Mouse (Mus musculus): ENCODE data around the gene Gm10643. TPM values are rescaled to one million over a fixed set of nuclear protein-coding genes. Genes with fewer than 3 reads are reported as not detected.
A peak's percentile ranks its signal among the peaks of the same experiment; 100 is the strongest.

Gene Gm10643
- polyA plus RNA-seq, 1 experiment: 2.9 TPM

DNA sequence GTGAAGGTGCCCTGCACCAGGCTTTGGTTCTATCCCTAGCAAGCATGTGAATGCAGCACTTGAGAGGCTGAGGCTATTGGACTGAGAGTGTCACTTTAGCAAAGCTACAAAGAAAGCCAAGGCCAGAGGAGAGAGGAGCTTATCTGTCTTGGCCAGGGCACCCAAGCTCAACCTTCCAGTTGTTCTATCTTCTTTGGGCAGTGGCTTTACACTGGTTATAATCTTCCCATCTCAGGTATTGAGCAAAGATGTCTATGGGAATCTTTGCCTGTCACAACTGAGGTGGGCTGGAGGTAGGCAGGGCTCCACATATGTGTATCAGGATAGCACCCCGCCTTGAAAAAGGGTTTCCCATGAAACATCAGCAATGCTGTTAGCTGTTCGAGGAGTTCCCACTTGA, 4.7 kb downstream of the Gm10643 start:
- no peak for DNase-seq (ENCODE audit: low read depth)
- TF ChIP-seq CTCF (IDR thresholded peaks at IDR 0.05; ENCODE audit: borderline replicate concordance, extremely low read depth, insufficient read depth, insufficient read length) (no peak), POLR2A (IDR thresholded peaks at IDR 0.05; ENCODE audit: borderline replicate concordance, extremely low read depth, insufficient read depth, insufficient read length, poor library complexity, severe bottlenecking) (no peak)

DNA sequence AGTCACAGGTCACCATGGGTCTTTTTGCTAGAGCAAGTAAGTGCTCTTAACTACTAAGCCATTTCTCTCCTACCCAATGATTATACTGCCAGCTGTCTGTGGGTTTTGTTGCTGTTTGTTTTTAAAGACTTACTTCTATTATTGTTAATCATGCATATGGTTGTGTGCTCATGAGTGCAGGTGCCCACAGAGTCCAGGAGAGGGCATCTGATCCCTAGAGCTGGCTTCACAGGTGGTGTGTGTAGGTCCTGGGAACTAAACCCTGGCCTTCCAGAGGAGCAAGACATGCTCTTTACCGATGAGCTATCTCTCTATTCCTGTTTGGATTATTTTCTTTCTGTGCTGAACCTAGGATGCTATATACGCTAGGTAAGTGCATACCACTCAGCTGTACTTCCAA, 5.7 kb downstream of the Gm10643 start:
- no peak for DNase-seq (ENCODE audit: low read depth)
- TF ChIP-seq CTCF (IDR thresholded peaks at IDR 0.05; ENCODE audit: borderline replicate concordance, extremely low read depth, insufficient read depth, insufficient read length) (no peak), POLR2A (IDR thresholded peaks at IDR 0.05; ENCODE audit: borderline replicate concordance, extremely low read depth, insufficient read depth, insufficient read length, poor library complexity, severe bottlenecking) (no peak)

- TF ChIP-seq CTCF (IDR thresholded peaks at IDR 0.05; ENCODE audit: borderline replicate concordance, extremely low read depth, insufficient read depth, insufficient read length): no peak
- TF ChIP-seq POLR2A (IDR thresholded peaks at IDR 0.05; ENCODE audit: borderline replicate concordance, extremely low read depth, insufficient read depth, insufficient read length, poor library complexity, severe bottlenecking): no peak
- no peak for DNase-seq (ENCODE audit: low read depth)
These were observed 7.1 kb downstream of the Gm10643 start for GRCm38 (mm10) chr8:84057827-84058226.

- no peak for DNase-seq (ENCODE audit: low read depth)
- no peak for TF ChIP-seq POLR2A (IDR thresholded peaks at IDR 0.05; ENCODE audit: borderline replicate concordance, extremely low read depth, insufficient read depth, insufficient read length, poor library complexity, severe bottlenecking)
- TF ChIP-seq CTCF (IDR thresholded peaks at IDR 0.05; ENCODE audit: borderline replicate concordance, extremely low read depth, insufficient read depth, insufficient read length): no peak
These were observed 11.7 kb downstream of the Gm10643 start for GRCm38 (mm10) chr8:84053229-84053628.

GRCm38 (mm10) chr8:84052746-84053145, 12.2 kb downstream of the Gm10643 start:
- DNase-seq (ENCODE audit: low read depth): no peak
- TF ChIP-seq POLR2A (IDR thresholded peaks at IDR 0.05; ENCODE audit: borderline replicate concordance, extremely low read depth, insufficient read depth, insufficient read length, poor library complexity, severe bottlenecking) (no peak), CTCF (IDR thresholded peaks at IDR 0.05; ENCODE audit: borderline replicate concordance, extremely low read depth, insufficient read depth, insufficient read length) (no peak)

DNA sequence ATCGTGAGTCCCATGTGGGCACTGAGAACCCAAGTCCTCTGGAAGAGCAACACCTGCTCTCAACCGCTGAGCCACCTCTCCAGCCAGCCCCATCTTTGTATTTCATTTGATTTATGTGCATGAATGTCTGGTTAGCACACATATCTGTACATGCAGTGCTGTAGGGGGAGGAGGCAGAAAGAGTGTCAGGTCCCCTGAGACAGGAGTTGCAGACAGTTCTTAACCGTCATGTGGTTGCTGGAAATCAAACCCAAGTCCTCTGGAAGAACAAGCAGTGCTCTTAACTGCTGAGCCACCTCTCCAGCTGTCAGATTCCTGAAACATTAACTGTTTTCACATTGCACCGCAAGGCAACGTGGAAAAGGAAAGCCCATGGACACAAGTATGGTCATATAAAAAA, 16.8 kb downstream of the Gm10643 start:
- no peak for DNase-seq (ENCODE audit: low read depth)
- no peak for TF ChIP-seq POLR2A (IDR thresholded peaks at IDR 0.05; ENCODE audit: borderline replicate concordance, extremely low read depth, insufficient read depth, insufficient read length, poor library complexity, severe bottlenecking)
- no peak for TF ChIP-seq CTCF (IDR thresholded peaks at IDR 0.05; ENCODE audit: borderline replicate concordance, extremely low read depth, insufficient read depth, insufficient read length)

GRCm38 (mm10) chr8:84046505-84046904, 18.4 kb downstream of the Gm10643 start:
- no peak for DNase-seq (ENCODE audit: low read depth)
- TF ChIP-seq POLR2A (IDR thresholded peaks at IDR 0.05; ENCODE audit: borderline replicate concordance, extremely low read depth, insufficient read depth, insufficient read length, poor library complexity, severe bottlenecking): no peak
- TF ChIP-seq CTCF (IDR thresholded peaks at IDR 0.05; ENCODE audit: borderline replicate concordance, extremely low read depth, insufficient read depth, insufficient read length): no peak

- no peak for DNase-seq (ENCODE audit: low read depth)
- no peak for TF ChIP-seq CTCF (IDR thresholded peaks at IDR 0.05; ENCODE audit: borderline replicate concordance, extremely low read depth, insufficient read depth, insufficient read length)
- no peak for TF ChIP-seq POLR2A (IDR thresholded peaks at IDR 0.05; ENCODE audit: borderline replicate concordance, extremely low read depth, insufficient read depth, insufficient read length, poor library complexity, severe bottlenecking)
These were observed 20.0 kb downstream of the Gm10643 start, which contains the start of gene Rln3 for GRCm38 (mm10) chr8:84044900-84045299. TSS of gene Rln3 (minus strand) at chr8:84045000.

DNA sequence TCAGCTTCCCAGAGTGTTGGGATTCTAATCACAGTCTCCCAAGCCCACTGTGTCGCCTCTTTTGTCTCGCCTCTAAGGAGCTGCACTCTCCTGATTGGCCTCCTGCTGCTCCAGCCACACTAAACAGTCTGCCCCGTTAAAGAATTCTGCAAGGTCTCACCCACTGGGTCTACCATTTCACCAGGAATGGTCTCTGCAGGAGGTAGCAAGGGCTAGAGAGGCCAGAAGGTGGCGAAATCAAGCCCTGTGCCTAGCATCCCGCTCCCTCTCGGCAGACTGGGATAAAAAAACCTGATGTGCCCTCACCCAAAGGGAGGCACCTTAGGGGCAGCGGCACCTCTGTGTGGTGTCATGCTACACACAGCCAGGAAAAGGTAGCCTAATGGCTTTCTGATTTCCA, 20.8 kb downstream of the Gm10643 start:
- DNase-seq (ENCODE audit: low read depth): no peak

GRCm38 (mm10) chr8:84042948-84043342, 22.0 kb downstream of the Gm10643 start:
- TF ChIP-seq CTCF (IDR thresholded peaks at IDR 0.05; ENCODE audit: borderline replicate concordance, extremely low read depth, insufficient read depth, insufficient read length): no peak
- peak; percentile 25 for DNase-seq (ENCODE audit: low read depth)

More for the DNA sequence above, 20.8 kb downstream of the Gm10643 start:
- no peak for TF ChIP-seq CTCF (IDR thresholded peaks at IDR 0.05; ENCODE audit: borderline replicate concordance, extremely low read depth, insufficient read depth, insufficient read length)
- TF ChIP-seq POLR2A (IDR thresholded peaks at IDR 0.05; ENCODE audit: borderline replicate concordance, extremely low read depth, insufficient read depth, insufficient read length, poor library complexity, severe bottlenecking): no peak

DNA sequence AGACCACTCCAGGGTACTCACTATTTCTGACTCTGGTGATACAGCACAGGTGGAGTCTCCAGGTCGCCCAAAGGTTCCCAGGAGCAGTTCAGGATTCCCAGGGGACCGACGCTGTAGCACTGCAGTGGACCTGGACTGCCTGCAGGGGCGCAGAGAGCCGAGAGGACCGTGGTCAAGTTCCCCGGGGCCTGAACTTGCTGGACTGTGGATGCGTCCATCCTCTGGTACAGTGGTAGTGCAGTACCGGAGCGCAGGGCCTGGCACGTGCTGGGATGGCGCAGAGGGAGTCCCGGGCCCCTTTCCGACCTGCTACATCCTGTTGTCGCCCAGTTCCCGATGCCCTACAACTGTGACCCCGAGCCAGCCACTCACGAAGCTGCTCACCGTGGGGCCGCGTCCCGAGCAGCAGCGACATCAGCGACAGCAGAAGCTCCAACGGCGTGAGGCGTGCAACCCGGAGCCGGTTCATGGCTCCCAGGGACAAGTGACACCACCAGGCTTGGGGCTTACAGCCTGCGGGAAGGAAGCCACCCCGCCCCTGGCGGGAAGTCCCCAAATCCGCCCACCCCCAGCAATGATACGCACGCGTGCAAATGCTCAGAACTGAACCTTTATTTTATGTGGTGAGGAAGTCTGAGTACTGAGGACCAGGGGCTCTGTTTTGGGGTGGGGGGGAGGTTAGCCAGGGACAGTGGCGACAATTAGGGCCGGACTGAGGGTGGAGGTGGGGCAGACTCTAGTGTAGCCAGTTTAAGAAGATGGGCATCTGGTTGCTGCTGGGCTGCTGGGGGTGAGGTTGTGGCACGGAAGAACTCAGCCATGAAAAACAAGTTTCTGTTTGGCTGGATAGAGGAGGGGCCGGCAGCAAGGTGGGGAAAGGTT, 22.6 kb downstream of the Gm10643 start, which contains the start of gene Il27ra:
Gene Il27ra (minus strand): TSS at position 524 of the 882 bp plus-strand sequence.
- DNase-seq (ENCODE audit: low read depth): peak; percentile 60
- TF ChIP-seq CTCF (IDR thresholded peaks at IDR 0.05; ENCODE audit: borderline replicate concordance, extremely low read depth, insufficient read depth, insufficient read length): peak; percentile 78
- no peak for TF ChIP-seq POLR2A (IDR thresholded peaks at IDR 0.05; ENCODE audit: borderline replicate concordance, extremely low read depth, insufficient read depth, insufficient read length, poor library complexity, severe bottlenecking)

- DNase-seq (ENCODE audit: low read depth): peak; percentile 90
- TF ChIP-seq CTCF (IDR thresholded peaks at IDR 0.05; ENCODE audit: borderline replicate concordance, extremely low read depth, insufficient read depth, insufficient read length): peak; percentile 86
- TF ChIP-seq POLR2A (IDR thresholded peaks at IDR 0.05; ENCODE audit: borderline replicate concordance, extremely low read depth, insufficient read depth, insufficient read length, poor library complexity, severe bottlenecking): no peak
These were observed 25.9 kb downstream of the Gm10643 start for GRCm38 (mm10) chr8:84039050-84039449.
